Mouse (Mus musculus): Measurements from ENCODE around the gene Krt7.

- TF ChIP-seq CTCF (IDR thresholded peaks at IDR 0.05) (no peak), POLR2A (IDR thresholded peaks at IDR 0.05; ENCODE audit: insufficient read depth, low read depth, low read length) (no peak), EP300 (IDR thresholded peaks at IDR 0.05; ENCODE audit: insufficient read depth, low read depth, low read length) (no peak)
Measured at GRCm38 (mm10) chr15:101371141-101371985, 39.5 kb upstream of the Krt7 start.
